Mouse (Mus musculus) induced T-regulatory cell, adult 2 months (primary cell): ENCODE data around the gene Dohh.

Experiments
- DNase-seq: peaks from one replicate; pipeline ENCODE4 v3.0.0-alpha.2; 2012; ENCODE audit warnings: low read depth

The Dohh gene

DNA sequence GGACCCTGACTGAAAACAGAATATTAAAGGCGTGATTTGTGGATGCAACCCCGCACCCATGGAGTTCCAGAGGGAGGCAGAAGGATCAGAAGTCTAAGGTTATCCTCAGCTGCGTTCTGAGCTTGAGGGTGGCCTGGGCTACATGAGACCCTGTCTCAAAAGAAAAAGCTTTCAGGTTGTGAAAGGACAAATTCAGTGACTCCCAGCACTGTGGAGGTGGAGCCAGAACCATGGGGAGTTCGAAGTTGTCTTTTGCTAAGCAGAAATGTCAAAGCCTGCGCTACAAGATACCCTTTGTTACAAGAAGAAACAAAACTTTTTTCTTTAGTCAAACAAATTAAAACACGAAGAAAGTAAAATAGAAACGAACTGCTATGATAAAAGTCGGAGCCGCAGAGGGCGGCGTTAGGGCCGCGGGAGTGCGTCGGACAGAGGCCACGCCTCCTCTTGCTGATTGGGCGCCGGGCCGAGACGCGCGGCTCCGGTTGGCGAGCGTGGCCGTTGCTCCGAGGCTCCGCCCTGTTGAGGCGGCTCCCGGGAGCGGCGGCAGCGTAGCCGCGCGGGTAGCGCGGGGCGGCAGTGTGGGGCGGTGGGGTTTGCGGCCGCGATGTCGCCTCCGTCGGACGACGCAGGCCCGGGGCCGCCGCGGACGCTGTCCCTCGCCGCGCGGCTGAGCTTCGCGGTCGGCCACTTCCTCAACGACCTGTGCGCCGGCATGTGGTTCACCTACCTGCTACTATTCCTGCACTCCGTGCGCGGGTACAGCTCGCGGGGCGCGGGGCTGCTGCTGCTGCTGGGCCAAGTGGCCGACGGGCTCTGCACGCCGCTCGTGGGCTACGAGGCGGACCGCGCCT lies 27.0 kb upstream of the Dohh start, which contains the start of gene Mfsd12:
Mfsd12 (plus strand) TSS at position 501 of the 854 bp plus-strand sequence.
- DNase-seq, result peak; percentile 94

GRCm38 (mm10) chr10:81358209-81358608 lies 26.0 kb upstream of the Dohh start:
- DNase-seq, result no peak

- DNase-seq, result no peak
Observed at GRCm38 (mm10) chr10:81358841-81359240, 25.4 kb upstream of the Dohh start.

DNA sequence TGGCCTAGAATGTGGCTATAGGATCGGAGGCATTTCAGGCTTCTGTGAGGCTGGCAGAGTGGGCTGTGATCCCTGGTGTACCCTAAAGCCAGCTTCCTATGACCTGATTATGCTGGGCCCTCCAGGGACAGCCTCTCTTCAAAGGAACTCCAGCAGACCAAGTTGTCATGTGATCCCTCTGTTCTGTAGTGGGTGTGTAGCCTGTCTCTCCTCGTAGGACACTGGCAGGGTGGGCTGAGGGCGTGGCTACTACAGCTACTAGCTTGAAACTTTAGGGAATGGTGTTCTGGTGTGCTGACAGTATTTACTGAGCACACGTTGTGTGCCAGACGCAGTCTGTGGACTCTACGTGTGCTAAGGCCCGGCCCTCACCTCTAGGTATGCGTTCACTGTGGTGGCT lies 23.5 kb upstream of the Dohh start:
- no peak for DNase-seq

DNA sequence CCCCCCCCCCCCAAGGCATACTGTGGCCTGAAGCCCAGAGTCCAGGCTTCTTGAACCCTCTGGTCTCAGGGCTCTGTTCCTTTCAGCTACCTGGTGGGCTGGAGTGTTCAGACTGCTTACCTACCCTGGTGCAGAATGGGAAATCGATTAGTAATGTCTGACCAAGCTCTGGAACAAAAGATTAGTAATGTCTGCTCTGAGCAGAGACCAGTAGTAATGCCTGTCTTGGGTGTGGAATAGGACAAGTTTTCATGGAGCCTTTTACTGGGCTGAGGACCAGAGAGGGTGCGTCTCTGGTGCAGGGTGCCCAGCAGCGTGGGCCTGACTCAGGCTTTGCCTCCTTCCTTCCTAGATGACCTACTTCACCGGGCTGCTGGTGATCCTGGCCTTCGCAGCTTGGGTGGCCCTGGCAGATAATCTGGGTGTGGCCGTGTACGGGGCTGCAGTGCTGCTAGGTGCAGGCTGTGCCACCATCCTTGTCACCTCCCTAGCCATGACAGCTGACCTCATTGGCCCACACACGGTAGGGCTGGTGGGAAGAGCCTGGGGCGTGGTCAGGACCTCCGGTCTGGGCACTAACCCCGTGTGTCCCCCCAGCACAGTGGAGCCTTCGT lies 21.8 kb upstream of the Dohh start:
- no peak for DNase-seq

GRCm38 (mm10) chr10:81363436-81364346 lies 20.5 kb upstream of the Dohh start:
- DNase-seq, result no peak

DNA sequence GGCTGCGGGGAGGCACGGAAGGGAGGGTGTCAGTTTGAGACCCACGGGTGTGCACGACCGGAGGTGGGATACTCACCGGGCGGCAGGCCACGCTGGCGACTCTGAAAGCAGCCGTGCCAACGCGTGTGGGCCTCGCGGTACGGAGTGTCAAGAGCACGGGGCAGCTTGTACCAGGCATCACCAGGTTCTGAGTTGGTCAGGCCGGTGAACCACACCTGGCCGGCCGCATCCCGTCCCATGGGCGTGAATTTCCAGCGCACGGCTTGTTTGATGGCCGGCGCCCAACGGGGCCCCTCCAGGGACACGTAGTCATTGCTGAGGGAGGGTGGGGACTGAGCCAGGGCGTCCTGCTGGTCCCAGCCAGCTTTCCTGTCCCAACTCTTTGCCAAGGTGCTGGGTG lies 19.6 kb upstream of the Dohh start:
- DNase-seq, result no peak

DNA sequence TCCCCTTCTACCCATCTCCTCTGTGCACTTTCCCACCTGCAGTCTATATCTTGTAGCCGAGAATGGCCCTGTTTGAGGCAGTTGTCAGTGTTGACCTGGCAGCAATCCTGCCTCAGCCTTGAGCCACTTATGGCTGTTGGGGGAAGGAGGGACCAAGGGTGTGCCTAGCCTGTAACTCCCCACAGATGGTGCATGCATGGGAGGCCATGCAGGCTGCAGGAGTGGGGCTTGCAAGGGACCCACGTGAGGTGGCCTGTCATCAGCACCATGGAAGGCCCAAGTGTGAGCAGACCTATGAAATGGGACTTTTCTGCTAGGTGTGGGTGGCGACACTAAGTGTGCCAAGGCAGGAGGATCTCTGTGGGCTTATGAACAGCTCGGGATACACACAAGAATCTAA lies 19.2 kb upstream of the Dohh start:
- DNase-seq, result no peak

DNA sequence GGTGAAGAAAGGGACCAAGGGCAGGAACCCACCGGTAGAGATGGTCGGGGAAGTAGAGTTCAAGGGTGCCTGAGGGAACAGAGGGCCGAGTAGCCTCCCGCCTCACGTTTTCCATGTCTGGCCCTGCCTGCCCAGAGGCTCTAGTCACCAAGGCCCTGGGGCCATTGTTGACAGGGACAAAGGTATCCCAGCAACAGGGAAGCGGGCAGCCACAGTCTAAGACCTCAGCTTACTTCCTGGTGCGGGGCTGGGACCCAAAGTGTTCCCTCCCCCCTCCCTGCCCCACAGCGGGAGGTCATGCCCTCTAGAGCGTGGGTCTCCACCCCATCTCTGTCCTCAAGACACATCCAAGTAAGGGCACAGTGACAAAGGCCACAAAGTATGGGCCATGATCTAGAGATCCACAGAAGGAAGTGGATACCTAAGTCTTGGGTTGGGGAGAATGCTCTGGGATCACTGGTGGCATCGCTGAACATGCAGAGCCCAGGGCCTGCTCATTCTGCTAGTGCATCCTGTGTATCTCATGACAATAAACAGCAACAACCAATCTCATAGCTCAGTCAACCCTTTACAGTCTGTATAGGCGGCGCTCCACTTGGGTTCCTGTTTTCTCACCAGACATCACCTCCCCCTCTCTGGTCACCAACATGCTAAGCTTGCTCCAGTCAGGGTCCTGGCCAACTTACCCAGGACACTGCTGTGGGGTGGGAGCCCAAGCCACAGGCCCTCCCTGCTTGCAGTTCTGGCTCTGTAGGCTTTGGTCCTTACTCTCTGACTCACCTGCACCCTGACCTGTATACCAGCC lies 18.4 kb upstream of the Dohh start, which contains the start of gene 4930404N11Rik:
4930404N11Rik (minus strand) TSS at position 145 of the 805 bp plus-strand sequence.
- DNase-seq, result no peak

DNA sequence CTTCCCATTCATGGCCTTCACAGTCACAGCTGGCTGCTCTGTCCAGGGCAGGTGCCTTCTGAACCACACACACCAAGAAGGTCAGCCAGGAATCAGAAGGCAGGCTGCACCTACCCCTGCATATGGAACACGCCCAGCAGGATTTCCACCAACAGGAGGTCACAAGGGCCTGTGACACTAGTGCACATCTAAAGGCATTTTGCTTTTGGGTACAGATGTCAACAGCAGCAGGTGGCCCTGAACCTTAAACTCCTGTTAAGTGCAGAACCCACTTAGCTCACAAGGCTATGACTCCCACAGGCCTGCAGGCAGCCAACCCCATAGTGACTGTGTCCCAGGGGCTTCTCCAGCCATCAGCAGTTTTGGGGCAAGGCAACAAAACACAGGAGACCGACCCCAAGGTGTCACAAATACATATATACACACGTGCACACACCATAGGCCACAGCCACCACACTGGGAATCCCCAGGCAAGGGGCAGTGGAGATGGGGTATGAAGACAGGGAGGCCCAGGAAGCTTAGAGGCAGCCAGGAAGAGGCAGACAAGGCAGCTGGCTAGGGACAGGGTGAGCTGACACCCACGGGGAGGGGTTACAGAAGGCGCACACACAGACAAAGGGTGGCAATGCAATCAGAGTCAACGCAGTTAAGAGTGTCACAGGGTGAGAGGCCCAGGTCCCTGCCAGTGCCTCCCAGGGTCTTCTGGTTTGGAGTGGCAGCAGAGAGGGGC lies 17.6 kb upstream of the Dohh start:
- DNase-seq, result no peak

DNA sequence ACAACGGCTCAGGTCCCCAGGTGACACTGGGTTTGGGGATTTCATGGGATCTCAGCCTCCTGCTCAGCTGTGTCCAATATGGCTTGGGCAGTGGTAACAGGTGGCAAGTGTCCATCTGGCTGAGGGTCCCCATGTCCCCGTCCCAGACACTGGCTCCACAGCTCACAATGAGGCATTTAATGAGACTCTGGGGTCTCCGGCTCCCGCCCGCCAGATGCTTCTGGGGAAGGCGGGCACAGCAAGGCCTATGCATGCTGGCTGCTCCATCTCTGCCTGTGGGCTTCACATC lies 17.1 kb upstream of the Dohh start:
- DNase-seq, result no peak

GRCm38 (mm10) chr10:81375322-81375721 lies 8.9 kb upstream of the Dohh start:
- DNase-seq, result no peak

DNA sequence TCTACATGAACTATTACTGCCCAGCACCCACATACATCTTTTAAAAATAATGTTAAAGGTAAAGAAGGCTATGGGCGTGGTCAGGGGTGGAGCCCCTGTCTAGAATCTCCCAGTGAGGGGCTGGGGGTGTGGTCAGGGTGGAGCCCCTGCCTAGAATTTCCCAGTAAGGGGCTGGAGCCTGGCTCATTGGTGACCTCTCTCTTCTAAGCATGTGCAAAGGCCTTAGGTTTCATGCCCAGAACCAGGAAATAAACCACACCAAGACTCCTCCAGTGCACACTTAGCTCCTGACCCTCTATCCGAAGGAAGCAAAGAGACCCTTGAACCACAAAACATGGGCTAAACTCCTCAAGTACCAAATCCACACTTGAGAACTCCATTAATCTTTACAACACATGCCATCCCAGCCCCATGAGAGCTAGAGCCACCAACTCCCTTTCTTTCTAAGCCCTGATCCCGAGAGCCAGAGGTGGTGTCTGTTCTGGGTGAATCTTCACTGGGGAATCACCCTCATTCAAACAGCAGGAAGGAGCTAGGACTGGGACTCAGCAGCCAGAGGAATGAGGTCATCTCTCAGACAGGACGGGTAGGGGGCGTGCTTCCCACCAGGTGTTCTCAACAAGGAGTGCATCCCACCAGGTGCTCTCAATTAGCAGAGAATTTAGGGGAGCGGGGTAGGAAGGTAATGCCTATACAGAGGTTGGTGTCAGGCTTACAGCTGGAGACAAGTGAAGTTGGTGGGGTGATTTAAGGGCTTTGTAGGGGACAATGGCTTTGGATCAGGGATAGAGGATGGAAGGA lies 7.5 kb upstream of the Dohh start:
- peak; percentile 57 for DNase-seq

GRCm38 (mm10) chr10:81377362-81377664 lies 6.9 kb upstream of the Dohh start:
- DNase-seq, result peak; percentile 52

GRCm38 (mm10) chr10:81377793-81378552 lies 6.3 kb upstream of the Dohh start, which contains the start of gene Fzr1:
Gene Fzr1 (minus strand): TSS chr10:81378516.
- DNase-seq, result no peak

DNA sequence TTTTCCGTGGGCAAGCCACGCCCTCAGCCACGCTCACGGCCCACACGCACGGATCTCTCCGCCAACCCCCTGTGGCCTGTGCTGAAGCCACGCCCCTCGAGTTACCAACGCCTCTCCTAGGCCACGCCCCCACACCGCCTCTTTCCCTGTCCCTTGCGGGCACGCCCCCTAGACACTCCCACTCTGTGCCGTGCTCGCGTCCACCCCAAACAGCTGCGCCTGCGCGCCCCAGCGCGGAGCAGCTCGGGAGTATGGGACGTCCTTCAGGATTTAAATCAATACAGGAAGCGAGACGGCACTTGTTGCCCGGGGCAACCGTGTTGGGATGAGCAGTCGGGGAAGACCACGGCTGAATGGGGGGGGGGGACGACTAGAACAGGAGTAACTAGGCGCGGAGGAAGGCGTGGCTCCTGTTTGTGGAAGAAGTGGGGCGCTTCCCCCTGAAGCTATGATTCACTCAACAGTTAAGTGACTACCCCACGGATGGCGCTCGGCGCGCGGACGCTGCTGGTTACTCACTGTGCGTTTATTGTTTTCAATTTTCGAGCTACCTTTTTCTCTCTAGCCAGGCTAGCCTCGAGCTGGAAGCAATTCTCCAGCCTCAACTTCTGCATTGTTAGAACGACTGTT lies 5.6 kb upstream of the Dohh start:
- DNase-seq, result peak; percentile 100

- no peak for DNase-seq
Observed at GRCm38 (mm10) chr10:81379183-81379553, 5.1 kb upstream of the Dohh start.

DNA sequence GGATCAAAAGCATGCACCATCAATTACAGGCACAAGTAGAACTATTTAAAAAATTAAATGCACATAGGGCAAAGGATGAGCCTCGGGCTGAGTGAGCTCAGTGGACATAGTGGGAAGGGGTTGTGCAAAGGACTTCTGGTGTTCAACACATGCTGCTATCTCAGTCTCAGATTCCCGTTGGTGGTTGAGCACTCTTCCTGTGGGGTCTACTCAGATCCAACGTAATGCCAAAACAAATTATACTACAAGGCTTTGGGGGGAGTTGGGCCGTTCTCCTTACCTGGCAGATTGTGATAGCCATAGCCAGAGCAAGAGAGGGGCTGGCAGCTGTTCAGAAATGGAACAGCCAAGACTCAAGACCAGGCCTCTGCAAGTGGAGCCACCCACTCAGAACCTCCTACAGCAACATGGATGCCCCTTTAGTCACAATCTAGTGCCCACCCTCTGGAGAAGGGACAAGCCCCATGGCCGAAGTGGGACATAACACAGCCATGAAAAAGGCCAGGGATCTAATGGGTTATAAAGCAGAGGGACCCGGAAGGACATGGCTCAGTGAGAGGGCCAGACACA lies 4.3 kb upstream of the Dohh start:
- no peak for DNase-seq

- DNase-seq, result peak; percentile 78
Observed at GRCm38 (mm10) chr10:81382039-81382438, 2.2 kb upstream of the Dohh start.
